12 mouse cellular contexts compared by ENCODE assay signal in the genomic region with DNA sequence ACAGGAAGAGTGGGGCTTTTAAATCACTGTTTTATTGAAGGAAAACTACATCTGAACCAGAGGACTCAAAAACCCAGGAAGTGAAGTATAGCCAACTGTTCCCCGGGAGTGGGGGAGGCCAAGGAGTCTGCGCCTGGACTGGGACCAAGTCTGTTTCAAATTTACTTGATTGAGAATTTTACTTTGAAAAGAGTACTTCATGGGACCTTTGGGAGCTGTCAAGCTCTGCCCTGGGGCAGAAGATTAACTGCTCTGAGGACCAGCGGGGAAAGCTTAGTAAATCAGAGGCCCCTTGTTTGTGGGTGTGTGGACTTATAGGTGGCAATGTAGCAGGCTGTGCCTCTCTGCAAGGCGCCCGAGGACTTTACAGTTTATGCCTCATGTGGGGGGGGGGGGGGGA. TPM values are rescaled to one million over a fixed set of nuclear protein-coding genes. Genes with fewer than 3 reads are reported as not detected.
DNase-seq lines count a peak whose midpoint lies in the region; ATAC-seq and TF ChIP-seq lines count a peak whose summit lies in the region.
"Had no signal": no experiment of that assay in that cellular context is flagged by ENCODE, and none has a peak within 500 bp of the region (broad histone marks: within the 10 kb centered on the region; RNA-seq: fewer than 3 reads in every experiment).

No protein-coding gene starts in this region.

- no peak overlapping the region for H3K9ac ChIP-seq in midbrain, embryonic 14.5 days (replicated peaks; ENCODE audit: low read length)

- no peaks in the 10 kb centered on the region for H3K9me3 ChIP-seq in midbrain, embryonic 14.5 days (ENCODE audit: control insufficient read depth, low read length)
- peaks cover 8% of the 10 kb centered on the region for H3K9me3 ChIP-seq in midbrain, embryonic 10.5 days (replicated peaks)
- H3K9me3 ChIP-seq: G1E had no signal

- TF ChIP-seq CTCF in cerebellum, adult 2 months (IDR thresholded peaks at IDR 0.05; ENCODE audit: borderline replicate concordance, insufficient read depth, low read depth, low read length): no peak

- no peaks in the 10 kb centered on the region for H3K36me3 ChIP-seq in midbrain, embryonic 14.5 days (ENCODE audit: control insufficient read depth, insufficient read depth, low read length)
- H3K36me3 ChIP-seq in midbrain, embryonic 10.5 days: no peaks in the 10 kb centered on the region
- H3K36me3 ChIP-seq: G1E had no signal

- peak; percentile 47 for DNase-seq in midbrain, embryonic 14.5 days
- no peak for DNase-seq in midbrain, embryonic 10.5 days (ENCODE audit: low spot score)
- DNase-seq in forelimb bud, embryonic 11.5 days (ENCODE audit: low read depth, low spot score): peak; percentile 98
- peak; percentile 30 to 37 for DNase-seq in kidney, postnatal 25 days
- no peak for DNase-seq in cerebellum, adult 2 months
- DNase-seq in spleen, adult 18-20 months: no peak
- DNase-seq in layer of hippocampus, adult 18-20 months (ENCODE audit: low spot score in 2 of 2): no peak
- DNase-seq: heart, adult 2 months; layer of hippocampus, adult 9-11 months; right cerebral cortex, adult 18-20 months had no signal

- no peak overlapping the region for H3K4me3 ChIP-seq in midbrain, embryonic 14.5 days (replicated peaks; ENCODE audit: low read depth, low read length)
- no peak overlapping the region for H3K4me3 ChIP-seq in midbrain, embryonic 10.5 days
- H3K4me3 ChIP-seq in cerebellum, adult 2 months (replicated peaks; ENCODE audit: insufficient read depth, low read depth, low read length): no peak overlapping the region
- H3K4me3 ChIP-seq: heart, adult 2 months had no signal

- WGBS in midbrain, embryonic 14.5 days: 39% methylated on average over 5 of the region's 5 CpGs
- WGBS in midbrain, embryonic 10.5 days: 58% methylated on average over 5 of the region's 5 CpGs
- 55% methylated on average over 5 of the region's 5 CpGs for WGBS in cerebellum, adult 2 months

- H3K4me1 ChIP-seq in midbrain, embryonic 14.5 days (ENCODE audit: control insufficient read depth, insufficient read depth, low read length): no peaks in the 10 kb centered on the region
- H3K4me1 ChIP-seq in midbrain, embryonic 10.5 days: peaks cover 5% of the 10 kb centered on the region
- 0 out of 2 replicates have a peak, but pooled peaks cover 2% of the 10 kb centered on the region for H3K4me1 ChIP-seq in cerebellum, adult 2 months (ENCODE audit: control insufficient read depth, insufficient read depth, low read length)

- H3K4me2 ChIP-seq in midbrain, embryonic 14.5 days (ENCODE audit: low read length): no peak overlapping the region

- no peaks in the 10 kb centered on the region for H3K27me3 ChIP-seq in midbrain, embryonic 14.5 days (ENCODE audit: control insufficient read depth, insufficient read depth, low read length)
- no peaks in the 10 kb centered on the region for H3K27me3 ChIP-seq in midbrain, embryonic 10.5 days (ENCODE audit: low read depth, poor library complexity, severe bottlenecking)
- H3K27me3 ChIP-seq in cerebellum, adult 2 months (ENCODE audit: control insufficient read depth, insufficient read depth, low read length): no peaks in the 10 kb centered on the region

- H3K27ac ChIP-seq in midbrain, embryonic 14.5 days (replicated peaks; ENCODE audit: low read depth, low read length): no peak overlapping the region
- no peak overlapping the region for H3K27ac ChIP-seq in midbrain, embryonic 10.5 days (replicated peaks)
- H3K27ac ChIP-seq in cerebellum, adult 2 months (ENCODE audit: insufficient read depth, low read length): no peak overlapping the region
- H3K27ac ChIP-seq: heart, adult 2 months; macrophage had no signal

- no peak for TF ChIP-seq POLR2A in cerebellum, adult 2 months (IDR thresholded peaks at IDR 0.05; ENCODE audit: borderline replicate concordance, insufficient read depth, low read length)

- no peak for ATAC-seq in midbrain, embryonic 14.5 days (ENCODE audit: low FRiP score, low TSS enrichment)

RNA-seq across cellular contexts. Expression of gene Tanc1, which starts 49.1 kb away (rescaled TPM):
- 2.0 and 5.5 TPM in 2 replicates for polyA plus RNA-seq in midbrain, embryonic 14.5 days (2014; fragmentation: Nextera tagmentation; extraction: Ambion mirVana)
- 11.9 and 12.0 TPM in 2 replicates for polyA plus RNA-seq in midbrain, embryonic 10.5 days (2016; fragmentation: Nextera tagmentation; extraction: Ambion mirVana)
- 40.7 and 41.2 TPM in 2 replicates for polyA plus RNA-seq in cerebellum, adult 2 months (2012; rRNA removed)
- 100 to 1,000 TPM; 109 to 114 TPM for total RNA-seq in layer of hippocampus, adult 18-20 months (2021)

Comparison
In these comparisons a context has a peak if more than half of its experiments do, and no peak if none do; other contexts are left out.
1. DNase-seq: peak in midbrain, embryonic 14.5 days (single experiment), forelimb bud, embryonic 11.5 days (single experiment) and kidney, postnatal 25 days (2 of 2); none in midbrain, embryonic 10.5 days (single experiment), cerebellum, adult 2 months (0 of 2), spleen, adult 18-20 months (0 of 2) and layer of hippocampus, adult 18-20 months (0 of 2).